Mouse (Mus musculus): Measurements from ENCODE around the gene Man2b1. TPM values are rescaled to one million over a fixed set of nuclear protein-coding genes. Genes with fewer than 3 reads are reported as not detected.
A peak's percentile ranks its signal among the peaks of the same experiment; 100 is the strongest.

Gene Man2b1
- polyA plus RNA-seq, 1 experiment from 2014 or later, result 72.4 TPM

DNA sequence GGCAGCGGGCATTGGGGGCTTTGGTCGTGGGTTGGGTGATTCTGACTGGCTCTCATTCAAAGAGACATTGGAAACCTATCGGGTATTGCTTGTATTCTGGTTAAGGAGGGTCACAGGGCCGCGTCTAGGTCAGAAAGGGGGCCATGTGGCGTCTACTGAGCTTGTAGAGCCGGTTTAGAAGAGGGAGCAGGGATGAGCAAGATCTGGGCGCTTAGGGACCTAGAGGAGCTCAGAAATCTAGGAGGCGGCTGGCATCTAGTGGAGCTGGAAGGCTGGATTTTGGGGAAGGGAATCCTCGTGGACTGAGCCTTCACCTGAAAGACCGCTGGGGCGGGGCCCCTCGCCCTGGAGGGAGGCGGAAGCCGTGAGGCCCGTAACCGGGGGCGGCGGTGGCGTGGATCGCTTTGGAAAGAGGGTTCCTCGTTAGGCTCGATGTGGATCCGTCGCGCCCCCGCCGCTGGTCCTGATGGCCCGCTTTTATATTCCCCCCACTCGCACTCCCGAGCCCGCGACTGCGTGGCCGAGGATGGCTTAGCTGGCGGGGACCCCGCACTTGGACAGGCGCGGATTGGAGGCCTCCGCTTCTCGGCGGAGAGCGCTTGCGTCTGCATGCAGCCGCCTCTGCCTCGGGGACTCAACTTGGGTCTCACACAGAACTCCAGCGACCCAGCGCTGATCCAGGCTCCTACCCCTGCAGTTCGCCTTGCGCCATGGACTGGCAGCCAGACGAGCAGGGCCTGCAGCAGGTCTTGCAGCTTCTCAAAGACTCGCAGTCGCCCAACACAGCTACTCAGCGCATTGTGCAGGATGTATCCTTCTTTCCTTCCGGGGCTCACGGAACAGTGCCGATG is 45.2 kb upstream of the Man2b1 start:
- H3K27me3 ChIP-seq (replicated peaks; ENCODE audit: control insufficient read depth, insufficient read depth, low read length), result no peaks in the 10 kb centered on the region
- H3K9ac ChIP-seq (ENCODE audit: low read depth, low read length), result peak overlapping the region; percentile 99
- H3K4me3 ChIP-seq (ENCODE audit: low read length), result peak overlapping the region; percentile 84
- H3K9me3 ChIP-seq (ENCODE audit: control insufficient read depth, low read length), result no peaks in the 10 kb centered on the region
- peak overlapping the region; percentile 88 for H3K4me2 ChIP-seq (ENCODE audit: low read depth, low read length)
- WGBS, result under 1% methylated on average over 57 of the region's 57 CpGs
- H3K4me1 ChIP-seq (ENCODE audit: control insufficient read depth, insufficient read depth, low read length), result peaks cover 16% of the 10 kb centered on the region
- ATAC-seq, result peak; percentile 29
- peaks cover 8% of the 10 kb centered on the region for H3K36me3 ChIP-seq (ENCODE audit: control insufficient read depth, insufficient read depth, low read length)
- H3K27ac ChIP-seq (ENCODE audit: low read length), result peak overlapping the region; percentile 100

DNA sequence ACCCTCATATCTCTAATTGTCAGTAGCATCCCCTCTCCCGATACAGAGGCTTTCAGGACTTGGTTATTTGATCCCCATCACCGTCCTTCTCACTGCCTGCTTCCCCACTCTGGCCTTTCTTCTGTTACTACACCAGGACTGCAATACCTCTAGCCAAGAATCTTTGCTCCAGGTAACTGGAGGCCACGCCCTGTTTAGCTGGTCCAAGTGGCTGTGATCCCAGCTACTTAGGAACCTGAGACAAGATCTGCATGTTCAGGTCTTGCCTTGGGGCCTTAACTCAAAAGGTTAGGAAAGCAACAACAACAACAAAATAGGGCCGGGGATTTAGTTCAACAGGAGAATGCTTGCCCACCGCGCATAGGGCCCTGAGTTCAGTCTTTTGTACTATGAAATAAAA is 39.5 kb upstream of the Man2b1 start:
- Histone ChIP-seq H3K27ac (ENCODE audit: low read length) (no peak overlapping the region), H3K9me3 (ENCODE audit: control insufficient read depth, low read length) (no peaks in the 10 kb centered on the region), H3K27me3 (replicated peaks; ENCODE audit: control insufficient read depth, insufficient read depth, low read length) (no peaks in the 10 kb centered on the region), H3K36me3 (ENCODE audit: control insufficient read depth, insufficient read depth, low read length) (peaks cover 29% of the 10 kb centered on the region), H3K4me2 (ENCODE audit: low read depth, low read length) (no peak overlapping the region), H3K9ac (ENCODE audit: low read depth, low read length) (no peak overlapping the region), H3K4me3 (ENCODE audit: low read length) (no peak overlapping the region), H3K4me1 (ENCODE audit: control insufficient read depth, insufficient read depth, low read length) (peaks cover 4% of the 10 kb centered on the region)
- ATAC-seq, result no peak
- 89% methylated on average over 6 of the region's 6 CpGs for WGBS

DNA sequence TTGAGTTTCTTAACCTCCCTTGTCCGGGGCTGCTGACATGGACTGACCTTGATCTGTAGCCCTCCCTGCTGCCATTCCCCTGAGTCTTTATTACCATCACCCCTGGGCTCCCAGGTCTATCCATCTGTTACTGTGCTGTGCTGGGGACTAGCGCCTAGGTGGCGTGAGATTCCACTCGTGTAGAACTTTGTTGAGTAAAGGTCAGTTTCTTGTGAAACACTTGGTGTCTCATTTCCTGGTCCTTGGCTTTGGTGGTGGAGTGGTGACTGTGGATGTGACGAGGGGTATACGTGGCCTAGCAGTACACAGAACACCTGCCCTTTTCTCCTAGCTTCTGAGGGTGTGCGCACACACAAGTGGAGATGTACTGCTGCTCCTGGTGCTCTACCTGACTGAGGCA is 25.7 kb upstream of the Man2b1 start:
- H3K4me1 ChIP-seq (ENCODE audit: control insufficient read depth, insufficient read depth, low read length), result peaks cover 6% of the 10 kb centered on the region
- no peak overlapping the region for H3K4me2 ChIP-seq (ENCODE audit: low read depth, low read length)
- H3K27me3 ChIP-seq (replicated peaks; ENCODE audit: control insufficient read depth, insufficient read depth, low read length), result no peaks in the 10 kb centered on the region
- H3K36me3 ChIP-seq (ENCODE audit: control insufficient read depth, insufficient read depth, low read length), result peaks cover 39% of the 10 kb centered on the region
- H3K9me3 ChIP-seq (ENCODE audit: control insufficient read depth, low read length), result no peaks in the 10 kb centered on the region
- no peak overlapping the region for H3K27ac ChIP-seq (ENCODE audit: low read length)
- 76% methylated on average over 7 of the region's 7 CpGs for WGBS
- no peak overlapping the region for H3K9ac ChIP-seq (ENCODE audit: low read depth, low read length)
- no peak for ATAC-seq
- no peak overlapping the region for H3K4me3 ChIP-seq (ENCODE audit: low read length)

DNA sequence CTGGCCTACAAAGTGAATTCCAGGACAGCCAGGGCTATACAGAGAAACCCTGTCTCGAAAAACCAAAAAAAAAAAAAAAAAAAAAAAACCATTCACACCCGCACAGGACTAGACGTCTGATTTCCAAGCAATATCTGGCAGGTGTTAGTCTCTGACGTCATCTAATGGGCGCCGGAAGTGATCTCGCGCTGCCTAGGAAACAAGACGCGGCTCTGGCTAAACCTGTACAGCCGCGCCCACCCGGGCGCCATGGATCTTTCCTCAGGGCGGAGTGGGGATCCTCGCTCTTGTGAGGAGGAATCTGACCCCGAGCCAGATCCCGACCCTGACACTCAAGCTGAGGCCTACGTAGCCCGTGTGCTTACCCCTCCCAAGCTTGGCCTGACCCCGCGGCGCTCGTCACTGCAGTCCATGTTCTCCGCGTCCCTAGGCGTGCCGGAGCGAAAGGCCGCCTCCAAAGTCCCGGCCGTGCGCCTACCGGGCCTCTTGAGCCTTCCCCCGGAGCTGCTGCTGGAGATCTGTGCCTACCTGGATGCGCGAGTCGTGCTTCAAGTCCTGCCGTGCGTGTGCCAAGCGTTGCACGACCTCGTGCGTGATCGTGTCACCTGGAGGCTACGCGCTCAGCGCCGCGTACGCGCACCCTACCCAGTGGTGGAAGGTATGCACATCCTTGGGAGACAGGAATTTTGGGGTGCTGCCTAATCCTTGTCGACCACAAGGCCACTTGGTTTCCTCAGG is 23.0 kb upstream of the Man2b1 start, which contains the start of gene Fbxw9:
TSS of gene Fbxw9 (plus strand) at position 177 of the 738 bp plus-strand sequence.
- Histone ChIP-seq H3K9me3 (ENCODE audit: control insufficient read depth, low read length) (no peaks in the 10 kb centered on the region), H3K27ac (ENCODE audit: low read length) (0 out of 2 replicates have a peak within 1 kb of the TSS, but pooled peaks have one; percentile 9), H3K27me3 (replicated peaks; ENCODE audit: control insufficient read depth, insufficient read depth, low read length) (no peaks in the 10 kb centered on the region), H3K36me3 (ENCODE audit: control insufficient read depth, insufficient read depth, low read length) (peaks cover 15% of the 10 kb centered on the region; the same call in 1 of the 2 replicates), H3K4me3 (ENCODE audit: low read length) (peak within 1 kb of the TSS; percentile 67), H3K4me1 (ENCODE audit: control insufficient read depth, insufficient read depth, low read length) (peaks cover 6% of the 10 kb centered on the region), H3K4me2 (ENCODE audit: low read depth, low read length) (peak within 1 kb of the TSS; percentile 94), H3K9ac (ENCODE audit: low read depth, low read length) (peak within 1 kb of the TSS; percentile 74)
- WGBS, result under 1% methylated on average over 52 of the region's 53 CpGs
- ATAC-seq, result peak; percentile 91

DNA sequence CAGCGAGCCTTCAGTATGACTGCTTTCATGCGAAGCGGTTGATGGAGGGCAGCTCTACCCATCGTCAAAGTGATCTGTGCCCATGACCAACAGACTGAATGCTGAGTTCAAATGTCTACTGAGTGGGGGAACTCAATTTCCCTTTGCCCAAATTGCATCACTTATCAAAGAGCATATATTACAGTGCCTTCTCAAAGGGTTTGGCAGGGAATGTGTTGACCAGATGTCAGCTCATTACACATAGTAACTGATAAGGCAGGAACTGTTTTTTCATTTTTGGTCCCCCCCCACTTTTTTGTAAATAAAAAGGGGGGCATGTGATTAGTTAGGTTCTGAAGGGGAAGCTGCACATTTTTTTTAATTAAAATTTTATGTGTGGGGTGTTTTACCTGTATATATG is 20.5 kb upstream of the Man2b1 start:
- Histone ChIP-seq H3K9ac (ENCODE audit: low read depth, low read length) (no peak overlapping the region), H3K36me3 (ENCODE audit: control insufficient read depth, insufficient read depth, low read length) (no peaks in the 10 kb centered on the region; the same call in 1 of the 2 replicates), H3K27ac (ENCODE audit: low read length) (no peak overlapping the region), H3K4me2 (ENCODE audit: low read depth, low read length) (no peak overlapping the region), H3K4me3 (ENCODE audit: low read length) (no peak overlapping the region), H3K9me3 (ENCODE audit: control insufficient read depth, low read length) (no peaks in the 10 kb centered on the region), H3K27me3 (replicated peaks; ENCODE audit: control insufficient read depth, insufficient read depth, low read length) (no peaks in the 10 kb centered on the region), H3K4me1 (ENCODE audit: control insufficient read depth, insufficient read depth, low read length) (peaks cover 6% of the 10 kb centered on the region)
- WGBS, result 91% methylated on average over 4 of the region's 4 CpGs
- ATAC-seq, result no peak

DNA sequence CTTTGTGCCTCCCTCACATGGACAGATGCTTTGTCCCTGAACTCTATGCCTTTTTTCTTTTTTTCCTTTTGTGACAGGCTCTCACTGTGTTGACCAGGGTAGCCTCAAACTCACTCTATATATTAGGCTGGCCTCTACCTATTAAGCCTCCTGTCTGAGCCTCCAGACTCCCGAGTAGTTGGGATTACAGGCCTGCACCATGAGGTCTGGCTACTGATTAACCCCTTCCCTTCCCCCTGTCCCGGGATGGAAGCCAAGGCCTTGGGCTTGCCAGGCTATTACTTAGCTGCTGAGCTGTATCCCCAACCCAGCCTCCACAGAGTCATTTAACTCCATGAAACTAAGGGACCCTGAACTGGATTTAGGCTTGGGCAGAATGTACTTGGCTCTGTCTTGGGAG is 17.9 kb upstream of the Man2b1 start:
- Histone ChIP-seq H3K9ac (ENCODE audit: low read depth, low read length) (0 out of 2 replicates have a peak overlapping the region, but pooled peaks have one; percentile 45), H3K9me3 (ENCODE audit: control insufficient read depth, low read length) (no peaks in the 10 kb centered on the region), H3K4me3 (ENCODE audit: low read length) (no peak overlapping the region), H3K27me3 (replicated peaks; ENCODE audit: control insufficient read depth, insufficient read depth, low read length) (no peaks in the 10 kb centered on the region), H3K4me2 (ENCODE audit: low read depth, low read length) (no peak overlapping the region), H3K36me3 (ENCODE audit: control insufficient read depth, insufficient read depth, low read length) (no peaks in the 10 kb centered on the region; the same call in 1 of the 2 replicates), H3K4me1 (ENCODE audit: control insufficient read depth, insufficient read depth, low read length) (peaks cover 6% of the 10 kb centered on the region), H3K27ac (ENCODE audit: low read length) (peak overlapping the region; percentile 68)
- 19% methylated on average over 2 of the region's 2 CpGs for WGBS
- peak; percentile 62 for ATAC-seq

DNA sequence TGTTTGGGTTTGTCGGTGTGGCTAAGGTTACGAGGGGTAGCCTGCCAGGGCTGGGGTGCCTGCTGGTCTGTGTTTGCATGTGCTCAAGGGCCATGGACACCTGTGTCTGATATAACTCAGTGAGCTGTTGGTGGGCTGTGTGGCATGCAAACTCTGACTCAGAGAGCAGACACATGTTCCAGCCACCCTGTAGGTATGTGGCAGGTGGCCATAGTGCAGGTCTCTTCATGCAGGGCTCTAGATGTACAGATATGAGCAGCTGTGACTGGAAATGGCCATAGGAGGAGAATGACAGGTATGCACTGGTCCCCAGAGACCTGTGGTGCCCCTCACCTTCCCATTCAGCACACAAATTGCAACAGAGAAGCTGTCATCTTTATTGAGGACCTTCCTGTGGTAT is 15.9 kb upstream of the Man2b1 start:
- peaks cover 7% of the 10 kb centered on the region; the same call in 1 of the 2 replicates for H3K4me1 ChIP-seq (ENCODE audit: control insufficient read depth, insufficient read depth, low read length)
- H3K36me3 ChIP-seq (ENCODE audit: control insufficient read depth, insufficient read depth, low read length), result no peaks in the 10 kb centered on the region; the same call in 1 of the 2 replicates
- ATAC-seq, result no peak
- H3K4me2 ChIP-seq (ENCODE audit: low read depth, low read length), result no peak overlapping the region
- no peaks in the 10 kb centered on the region for H3K9me3 ChIP-seq (ENCODE audit: control insufficient read depth, low read length)
- H3K27ac ChIP-seq (ENCODE audit: low read length), result no peak overlapping the region
- no peak overlapping the region for H3K4me3 ChIP-seq (ENCODE audit: low read length)
- no peak overlapping the region for H3K9ac ChIP-seq (ENCODE audit: low read depth, low read length)
- 96% methylated on average over 2 of the region's 2 CpGs for WGBS
- no peaks in the 10 kb centered on the region for H3K27me3 ChIP-seq (replicated peaks; ENCODE audit: control insufficient read depth, insufficient read depth, low read length)

DNA sequence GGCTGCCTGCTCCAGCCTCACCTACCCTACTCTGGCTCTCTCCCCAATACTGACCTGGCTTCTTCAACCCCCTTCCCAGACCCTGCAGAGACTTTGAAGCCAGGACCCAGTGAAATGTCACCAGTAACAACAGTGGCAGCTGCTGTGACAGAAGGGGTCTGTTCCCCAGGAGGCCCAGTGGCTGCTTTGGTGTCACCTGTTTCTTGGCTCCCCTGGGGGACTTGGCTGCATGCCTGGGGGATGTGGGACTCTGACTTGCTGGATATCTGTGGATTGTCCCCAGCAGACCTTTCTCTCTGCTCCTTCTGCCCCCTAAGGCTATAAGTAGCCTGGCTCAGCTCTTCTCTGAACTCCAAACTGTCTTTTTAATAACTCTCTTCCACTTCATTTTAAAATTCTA is 15.1 kb upstream of the Man2b1 start, which contains the start of gene Gm5741:
TSS of gene Gm5741 (minus strand) at position 1 of the 400 bp plus-strand sequence.
- ATAC-seq, result no peak
- Histone ChIP-seq H3K4me2 (ENCODE audit: low read depth, low read length) (no peak within 1 kb of the TSS), H3K9me3 (ENCODE audit: control insufficient read depth, low read length) (no peaks in the 10 kb centered on the region), H3K27ac (ENCODE audit: low read length) (no peak within 1 kb of the TSS), H3K36me3 (ENCODE audit: control insufficient read depth, insufficient read depth, low read length) (no peaks in the 10 kb centered on the region; the same call in 1 of the 2 replicates), H3K4me3 (ENCODE audit: low read length) (no peak within 1 kb of the TSS), H3K27me3 (replicated peaks; ENCODE audit: control insufficient read depth, insufficient read depth, low read length) (no peaks in the 10 kb centered on the region), H3K4me1 (ENCODE audit: control insufficient read depth, insufficient read depth, low read length) (peaks cover 11% of the 10 kb centered on the region; the same call in 1 of the 2 replicates), H3K9ac (ENCODE audit: low read depth, low read length) (no peak within 1 kb of the TSS)

DNA sequence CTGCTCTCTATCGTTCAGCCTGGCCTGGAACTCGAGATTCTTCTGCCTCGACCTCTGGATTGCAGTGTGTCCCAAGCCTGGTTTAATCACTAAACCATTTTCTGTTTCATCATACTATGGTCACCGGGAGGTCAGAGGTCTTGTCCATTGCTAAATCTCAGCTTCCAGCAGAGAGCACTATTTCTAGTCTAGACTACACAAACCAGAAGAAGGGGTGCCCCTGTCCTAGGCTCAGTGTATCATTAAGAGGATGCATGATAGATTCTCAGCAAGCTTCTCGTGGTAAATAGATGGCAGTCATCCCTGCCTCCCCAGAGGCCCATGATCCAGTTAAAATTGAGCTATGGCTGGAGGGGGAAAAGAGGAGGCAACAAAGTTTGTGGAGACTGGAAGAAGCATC is 12.0 kb upstream of the Man2b1 start:
- peak; percentile 25; the same call in 1 of the 2 replicates for ATAC-seq
- H3K4me3 ChIP-seq (ENCODE audit: low read length), result peak overlapping the region; percentile 91
- 73% methylated on average over 5 of the region's 5 CpGs for WGBS
- no peaks in the 10 kb centered on the region for H3K27me3 ChIP-seq (replicated peaks; ENCODE audit: control insufficient read depth, insufficient read depth, low read length)
- H3K9ac ChIP-seq (ENCODE audit: low read depth, low read length), result peak overlapping the region; percentile 87
- H3K36me3 ChIP-seq (ENCODE audit: control insufficient read depth, insufficient read depth, low read length), result peaks cover 2% of the 10 kb centered on the region; the same call in 1 of the 2 replicates
- no peaks in the 10 kb centered on the region for H3K9me3 ChIP-seq (ENCODE audit: control insufficient read depth, low read length)
- peaks cover 13% of the 10 kb centered on the region; the same call in 1 of the 2 replicates for H3K4me1 ChIP-seq (ENCODE audit: control insufficient read depth, insufficient read depth, low read length)
- H3K27ac ChIP-seq (ENCODE audit: low read length), result peak overlapping the region; percentile 97
- H3K4me2 ChIP-seq (ENCODE audit: low read depth, low read length), result peak overlapping the region; percentile 50

All from intestine, embryonic 16.5 days (tissue).